Mouse (Mus musculus) kidney, adult 2 months (tissue): ENCODE measurements around the gene I0C0044D17Rik. TPM values are rescaled to one million over a fixed set of nuclear protein-coding genes. Genes with fewer than 3 reads are reported as not detected.
A peak's percentile ranks its signal among the peaks of the same experiment; 100 is the strongest.

Source experiments
- DNase-seq: peaks from one replicate; pipeline ENCODE4 v3.0.0; 2021
- H3K27ac ChIP-seq: fragments of 200-500 bp; 2 replicates; pipeline ENCODE4 v1.5.1; 2012; ENCODE audit warnings: low read depth, low read length, control low read depth, inconsistent platforms; ENCODE audit not compliant: insufficient read depth
- H3K27me3 ChIP-seq: fragments of 200-500 bp; replicated peaks from 2 replicates; pipeline ENCODE4 v1.6.1; 2012; ENCODE audit warnings: mild to moderate bottlenecking, moderate library complexity, low read length, inconsistent platforms; ENCODE audit not compliant: control insufficient read depth, insufficient read depth
- H3K36me3 ChIP-seq: fragments of 200-500 bp; 2 replicates; pipeline ENCODE4 v1.6.1; 2012; ENCODE audit warnings: mild to moderate bottlenecking, moderate library complexity, low read length, inconsistent platforms; ENCODE audit not compliant: control insufficient read depth, insufficient read depth
- H3K4me1 ChIP-seq: fragments of 200-500 bp; 2 replicates; pipeline ENCODE4 v1.6.1; 2011; ENCODE audit warnings: low read length; ENCODE audit not compliant: control insufficient read depth, insufficient read depth
- H3K4me3 ChIP-seq: fragments of 200-500 bp; 2 replicates; pipeline ENCODE4 v1.5.1; 2011; ENCODE audit warnings: mild to moderate bottlenecking, low read depth, low read length, control low read depth; ENCODE audit not compliant: insufficient read depth
- CTCF ChIP-seq: fragments of 200-500 bp; conservative IDR thresholded peaks from 2 replicates; pipeline ENCODE4 v1.5.1; 2011; ENCODE audit warnings: low read depth, mild to moderate bottlenecking, control low read depth, low read length, moderate library complexity, mixed read lengths; ENCODE audit not compliant: insufficient read depth, insufficient read length
- POLR2A ChIP-seq: fragments of 200-500 bp; IDR thresholded peaks from one replicate; pipeline ENCODE4 v1.6.1; 2011; ENCODE audit warnings: low read depth, low read length, control low read depth
- WGBS: fragments of 180-500 bp; shearing (Covaris S2); methylation state at CpG from one replicate; pipeline ENCODE4 v1.1.7; 2018; 5-methylcytosine and 5-hydroxymethylcytosine counted together
- polyA plus RNA-seq: library from polyadenylated mRNA; depleted of rRNA; stranded (reverse); fragments of >200 nt; gene quantifications from 2 replicates; pipeline ENCODE4 v1.2.3, GENCODE M21; 2012

I0C0044D17Rik gene
- polyA plus RNA-seq, 1 experiment, result not detected

DNA sequence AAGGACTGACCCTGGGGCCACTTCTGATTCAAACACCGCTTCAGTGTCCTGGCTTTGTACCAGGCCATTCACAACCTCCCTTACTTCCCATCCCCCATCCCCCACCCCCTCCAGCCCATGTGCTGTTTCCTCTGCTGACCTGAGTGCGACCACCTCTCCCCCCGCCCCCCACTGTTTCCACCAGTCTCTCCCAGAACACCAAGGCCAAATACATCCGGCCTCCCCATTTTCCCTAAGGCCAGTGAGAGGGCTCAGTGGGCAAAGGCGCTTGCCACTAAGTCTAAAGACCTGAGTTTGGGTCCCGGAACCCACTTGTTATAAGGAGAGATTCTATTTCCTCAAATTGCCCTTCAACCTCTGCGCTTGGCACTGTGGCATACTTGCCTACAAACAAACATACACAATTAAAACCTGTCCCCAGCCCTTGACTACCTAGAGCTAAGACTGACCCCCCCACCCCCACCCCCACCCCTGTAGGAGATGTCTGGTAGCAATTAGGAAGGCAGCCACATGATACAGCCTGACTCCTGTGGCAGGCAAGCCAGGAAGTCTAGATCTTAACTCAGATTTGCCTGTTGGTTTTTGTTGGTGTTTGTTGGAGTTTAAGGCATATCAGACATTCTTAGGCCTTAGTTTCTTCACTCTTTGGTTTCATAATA lies 19.0 kb downstream of the I0C0044D17Rik start:
- WGBS, result 86% methylated on average over 7 of the region's 7 CpGs
- Histone ChIP-seq H3K4me3 (no peak overlapping the region), H3K27ac (no peak overlapping the region), H3K36me3 (no peaks in the 10 kb centered on the region), H3K27me3 (no peaks in the 10 kb centered on the region), H3K4me1 (peaks cover 2% of the 10 kb centered on the region; the same call in 1 of the 2 replicates)
- no peak for DNase-seq
- TF ChIP-seq POLR2A (no peak), CTCF (no peak)

GRCm38 (mm10) chr4:98801775-98802174 lies 21.9 kb downstream of the I0C0044D17Rik start:
- 85% methylated on average over 11 of the region's 11 CpGs for WGBS
- Histone ChIP-seq H3K4me3 (no peak overlapping the region), H3K4me1 (peaks cover 2% of the 10 kb centered on the region; the same call in 1 of the 2 replicates), H3K27ac (no peak overlapping the region), H3K27me3 (no peaks in the 10 kb centered on the region), H3K36me3 (no peaks in the 10 kb centered on the region)
- no peak for DNase-seq
- TF ChIP-seq POLR2A (no peak), CTCF (no peak)

- 68% methylated on average over 8 of the region's 8 CpGs for WGBS
- DNase-seq, result peak; percentile 16
- H3K4me3 ChIP-seq, result no peak overlapping the region
- peaks cover 2% of the 10 kb centered on the region; the same call in 1 of the 2 replicates for H3K4me1 ChIP-seq
- no peak overlapping the region for H3K27ac ChIP-seq
- no peaks in the 10 kb centered on the region for H3K36me3 ChIP-seq
- TF ChIP-seq CTCF (no peak), POLR2A (no peak)
- no peaks in the 10 kb centered on the region for H3K27me3 ChIP-seq
Observed at GRCm38 (mm10) chr4:98800824-98801223, 22.8 kb downstream of the I0C0044D17Rik start.

- no peaks in the 10 kb centered on the region for H3K27me3 ChIP-seq
- DNase-seq, result peak; percentile 18
- WGBS, result 42% methylated on average over 11 of the region's 11 CpGs
- no peak overlapping the region for H3K4me3 ChIP-seq
- H3K4me1 ChIP-seq, result no peaks in the 10 kb centered on the region
- TF ChIP-seq CTCF (no peak), POLR2A (no peak)
- H3K36me3 ChIP-seq, result no peaks in the 10 kb centered on the region
- no peak overlapping the region for H3K27ac ChIP-seq
Observed at GRCm38 (mm10) chr4:98796591-98797341, 26.9 kb downstream of the I0C0044D17Rik start.

- no peak for DNase-seq
- Histone ChIP-seq H3K27me3 (no peaks in the 10 kb centered on the region), H3K4me1 (no peaks in the 10 kb centered on the region), H3K4me3 (no peak overlapping the region), H3K27ac (no peak overlapping the region), H3K36me3 (no peaks in the 10 kb centered on the region)
- TF ChIP-seq POLR2A (no peak), CTCF (no peak)
- 82% methylated on average over 2 of the region's 2 CpGs for WGBS
Observed at GRCm38 (mm10) chr4:98795241-98795640, 28.4 kb downstream of the I0C0044D17Rik start.

DNA sequence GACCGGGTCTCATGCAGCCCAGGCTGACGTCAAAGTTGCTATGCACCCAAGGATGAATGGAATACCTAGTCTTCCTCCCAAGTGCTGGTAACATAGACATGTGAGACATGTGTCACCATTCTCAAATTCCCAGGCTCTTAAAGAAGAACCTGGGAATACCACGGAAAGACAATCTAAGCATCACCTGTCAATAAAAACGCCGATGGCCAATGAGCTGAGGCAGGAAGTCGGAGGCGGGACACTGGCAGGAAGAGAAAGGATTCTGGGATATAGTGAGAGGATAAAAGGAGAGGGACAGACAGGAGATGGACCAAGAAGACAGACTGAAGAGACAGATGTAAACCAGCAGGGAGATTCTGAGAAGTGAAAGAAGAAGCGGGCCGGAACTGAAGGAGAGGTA lies 30.2 kb downstream of the I0C0044D17Rik start:
- WGBS, result 90% methylated on average over 9 of the region's 9 CpGs
- Histone ChIP-seq H3K27ac (no peak overlapping the region), H3K27me3 (no peaks in the 10 kb centered on the region), H3K4me1 (no peaks in the 10 kb centered on the region), H3K4me3 (no peak overlapping the region), H3K36me3 (no peaks in the 10 kb centered on the region)
- DNase-seq, result no peak
- no peak for TF ChIP-seq CTCF
- no peak for TF ChIP-seq POLR2A

GRCm38 (mm10) chr4:98790721-98791120 lies 32.9 kb downstream of the I0C0044D17Rik start:
- H3K27ac ChIP-seq, result no peak overlapping the region
- no peaks in the 10 kb centered on the region for H3K27me3 ChIP-seq
- no peaks in the 10 kb centered on the region for H3K4me1 ChIP-seq
- no peak for DNase-seq
- 90% methylated on average over 1 of the region's 1 CpGs for WGBS
- no peak for TF ChIP-seq POLR2A
- TF ChIP-seq CTCF, result no peak
- no peak overlapping the region for H3K4me3 ChIP-seq
- H3K36me3 ChIP-seq, result no peaks in the 10 kb centered on the region
